Mouse (Mus musculus) CD4-positive helper T cell, adult 2 months (primary cell): Measurements from ENCODE around the gene Dnajc1.

Experiments used
- DNase-seq: peaks from one replicate; pipeline ENCODE4 v3.0.0-alpha.2; 2012; ENCODE audit warnings: low read depth, missing footprints, low spot score

Dnajc1 gene

DNA sequence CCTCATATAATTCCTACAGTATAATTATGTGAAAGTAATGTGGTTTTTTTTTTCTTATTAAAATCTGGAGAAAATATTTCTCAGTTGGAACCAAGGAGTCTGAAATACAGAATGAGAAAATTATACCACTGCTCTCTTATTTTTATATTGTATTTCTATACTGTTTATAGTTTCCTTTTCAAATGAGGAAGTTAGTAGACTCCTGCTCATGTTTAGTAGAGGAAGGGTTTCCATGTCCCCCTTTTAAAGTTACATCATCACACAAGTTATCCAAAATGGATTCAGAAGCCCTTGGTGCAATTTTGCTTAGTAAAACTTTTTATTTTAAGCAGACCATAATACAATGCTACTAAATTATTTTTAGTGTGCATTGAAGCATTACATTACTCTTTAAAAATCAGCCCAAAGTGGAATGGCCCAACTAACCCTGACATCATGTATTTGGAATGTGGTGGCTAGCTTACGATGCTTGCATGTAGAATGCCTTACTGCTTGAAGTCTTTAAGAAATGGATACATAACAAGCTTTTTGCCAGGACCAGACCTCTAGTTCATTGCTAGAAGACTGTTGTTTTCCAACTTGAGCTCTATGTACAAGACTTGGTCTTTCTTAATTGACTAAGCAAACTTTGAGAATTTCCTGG is 190.7 kb downstream of the Dnajc1 start:
- DNase-seq, result no peak

- DNase-seq, result no peak
Observed at GRCm38 (mm10) chr2:18195691-18196396, 196.8 kb downstream of the Dnajc1 start.

DNA sequence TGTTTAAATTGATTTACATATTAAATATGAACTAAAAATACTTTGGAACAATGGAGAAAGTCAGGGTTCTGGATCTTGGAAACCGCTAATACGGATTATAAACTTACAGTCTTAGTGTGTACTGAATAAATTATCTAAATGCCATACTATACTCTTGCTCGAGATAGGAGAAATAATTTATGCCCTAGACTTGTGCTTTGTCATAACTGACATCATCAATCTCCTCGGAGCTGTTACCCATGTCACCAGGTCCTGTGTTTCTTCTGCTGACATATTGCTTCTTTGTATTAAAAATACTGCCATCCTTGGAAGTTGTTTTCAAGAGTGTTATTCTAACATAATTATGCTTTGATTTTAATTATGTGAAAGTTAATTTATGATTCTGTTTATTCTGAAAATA is 197.3 kb downstream of the Dnajc1 start:
- no peak for DNase-seq

DNA sequence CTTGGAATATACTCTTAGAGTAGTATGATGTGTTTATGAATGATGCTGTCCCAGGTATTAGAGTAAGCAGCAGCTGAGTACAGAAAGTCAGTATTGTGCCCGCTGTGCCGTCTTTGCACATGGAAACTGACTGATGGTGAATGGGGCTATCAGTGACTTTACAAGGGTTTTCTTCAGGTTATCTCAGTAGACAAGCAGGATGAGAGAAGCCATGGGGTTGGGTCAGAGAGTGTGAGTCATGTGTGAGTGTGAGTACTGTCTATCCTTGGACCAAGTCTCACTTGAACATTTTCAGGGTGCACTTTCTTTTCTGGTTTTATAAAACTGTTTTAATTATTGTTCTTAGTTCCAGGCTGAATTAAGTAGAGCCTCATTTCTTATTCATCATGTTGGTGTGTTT is 204.3 kb downstream of the Dnajc1 start:
- no peak for DNase-seq

DNA sequence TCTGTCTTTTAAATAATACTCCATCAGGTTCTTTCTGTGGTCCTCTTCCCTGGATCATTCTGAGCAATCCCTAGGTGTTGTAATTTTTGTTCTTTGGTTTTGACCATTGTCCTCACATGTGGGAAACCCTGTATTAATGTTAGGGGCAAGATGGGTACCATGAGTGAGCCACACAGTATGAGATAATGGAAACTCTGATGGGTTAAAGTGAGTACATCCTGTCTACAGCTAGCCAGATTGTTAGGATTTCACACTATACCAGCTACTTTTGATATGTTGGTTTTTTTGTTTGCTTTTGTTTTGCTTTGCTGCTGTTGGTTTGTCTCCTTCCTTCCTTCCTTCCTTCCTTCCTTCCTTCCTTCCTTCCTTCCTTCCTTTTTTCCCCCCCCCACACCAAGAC is 209.6 kb downstream of the Dnajc1 start:
- DNase-seq, result no peak

DNA sequence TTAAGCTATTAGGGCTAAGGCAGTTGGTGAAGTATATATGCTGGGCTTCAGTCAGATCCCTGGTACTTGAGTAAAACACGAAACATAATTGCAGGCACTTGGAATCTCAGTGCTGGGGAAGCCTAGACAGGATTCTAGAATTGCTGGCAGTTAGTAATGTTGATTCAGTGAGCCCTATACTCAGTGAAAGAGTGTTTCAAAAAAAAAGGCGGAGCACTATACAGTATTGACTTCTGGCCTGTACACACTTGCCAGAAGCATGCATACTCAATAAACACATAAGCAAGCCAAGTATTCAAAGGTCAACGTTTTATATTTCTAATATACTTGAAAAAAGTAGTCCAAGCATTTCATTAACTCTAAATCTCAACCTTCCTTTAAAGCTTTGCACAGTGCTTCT is 211.0 kb downstream of the Dnajc1 start:
- no peak for DNase-seq

DNA sequence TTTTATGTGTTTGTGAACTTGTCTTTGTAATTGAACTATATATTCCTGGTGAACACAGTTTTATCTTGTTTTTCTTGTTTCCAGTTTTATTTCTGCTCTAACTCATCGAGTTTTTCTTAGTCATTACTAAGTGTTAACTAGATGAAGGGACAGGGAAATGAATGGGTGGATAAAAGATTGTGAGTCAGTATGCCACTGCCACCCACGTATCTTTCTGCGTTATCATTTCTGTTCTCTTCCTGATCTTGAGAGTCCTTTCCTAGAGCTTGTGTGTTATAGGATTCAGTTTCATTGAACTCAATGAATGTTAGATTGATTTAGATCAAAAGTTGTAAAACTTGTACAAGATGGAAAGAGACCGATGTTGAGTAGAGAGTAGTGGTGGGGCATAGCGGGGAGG is 212.3 kb downstream of the Dnajc1 start:
- no peak for DNase-seq

DNA sequence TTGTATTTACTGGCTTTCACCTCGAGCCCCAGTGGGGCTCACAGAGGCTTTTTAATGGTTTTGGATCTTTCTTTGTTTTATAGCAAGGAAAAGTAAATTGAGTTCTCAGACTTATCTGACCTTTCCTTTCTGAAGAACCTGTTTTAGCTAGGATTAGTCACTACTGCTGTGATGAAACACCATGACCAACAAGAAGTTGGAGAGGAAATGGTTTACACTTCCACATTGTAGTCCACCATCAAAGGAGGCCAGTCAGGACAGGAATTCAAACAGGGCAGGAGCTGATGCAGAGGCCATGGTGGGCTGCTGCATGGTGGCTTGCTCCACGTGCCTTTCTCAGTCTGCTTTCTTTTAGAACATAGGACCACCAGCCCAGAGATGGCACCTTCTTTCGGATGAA is 216.4 kb downstream of the Dnajc1 start:
- no peak for DNase-seq

DNA sequence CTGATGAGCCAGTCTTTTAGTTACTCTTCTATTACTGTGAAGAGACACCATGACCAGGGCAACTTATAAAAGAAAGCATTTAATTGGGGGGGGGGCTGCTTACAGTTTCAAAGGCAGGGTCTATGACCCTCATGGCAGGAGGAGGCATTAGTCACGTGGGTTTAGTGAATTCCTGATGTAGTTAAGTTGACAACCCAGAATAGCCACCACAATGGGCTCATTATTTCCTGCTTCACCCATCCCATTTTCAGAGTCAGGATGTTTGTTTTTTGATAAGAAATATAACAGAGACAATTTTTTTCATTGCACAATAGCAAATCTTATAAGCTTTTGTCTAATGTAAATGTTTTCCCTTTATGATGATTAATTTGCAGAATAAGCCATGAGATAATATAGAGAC is 217.4 kb downstream of the Dnajc1 start:
- no peak for DNase-seq

DNA sequence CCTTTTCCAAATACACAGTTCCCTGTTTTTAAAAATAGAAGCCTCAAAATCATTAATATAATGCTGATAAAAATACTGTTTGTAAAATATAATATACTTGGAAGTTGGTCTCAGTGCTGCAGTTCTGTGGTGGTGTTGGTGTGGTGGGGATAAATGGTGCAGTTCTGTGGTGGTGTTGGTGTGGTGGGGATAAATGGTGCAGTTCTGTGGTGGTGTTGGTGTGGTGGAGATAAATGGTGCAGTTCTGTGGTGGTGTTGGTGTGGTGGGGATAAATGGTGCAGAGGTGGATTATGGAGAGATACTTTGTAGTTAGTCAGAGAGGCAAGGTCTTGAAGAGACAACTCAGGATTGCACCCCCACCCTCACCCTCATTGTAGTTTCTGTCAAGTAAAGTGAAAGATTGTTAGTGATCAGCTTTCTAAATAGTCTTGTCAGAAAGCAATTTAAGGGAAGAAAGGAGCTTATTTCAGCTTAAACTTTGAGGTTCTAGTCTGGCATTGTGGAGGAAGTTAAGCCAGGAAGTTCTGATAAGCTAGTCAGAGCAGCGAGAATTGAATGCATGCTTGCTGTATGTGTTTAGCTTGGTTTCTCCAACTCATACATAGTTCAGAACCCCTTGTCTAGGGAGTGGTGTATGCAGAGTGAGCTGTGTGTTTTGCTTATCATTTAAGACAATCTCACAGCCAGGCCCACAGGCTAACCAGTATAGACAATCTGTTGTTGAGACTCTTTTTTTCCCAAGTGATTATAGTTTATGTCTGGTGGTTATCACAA is 223.3 kb downstream of the Dnajc1 start:
- no peak for DNase-seq

GRCm38 (mm10) chr2:18165511-18165910 is 227.1 kb downstream of the Dnajc1 start:
- no peak for DNase-seq

GRCm38 (mm10) chr2:18160992-18161391 is 231.6 kb downstream of the Dnajc1 start:
- no peak for DNase-seq

GRCm38 (mm10) chr2:18159426-18159825 is 233.2 kb downstream of the Dnajc1 start:
- no peak for DNase-seq

DNA sequence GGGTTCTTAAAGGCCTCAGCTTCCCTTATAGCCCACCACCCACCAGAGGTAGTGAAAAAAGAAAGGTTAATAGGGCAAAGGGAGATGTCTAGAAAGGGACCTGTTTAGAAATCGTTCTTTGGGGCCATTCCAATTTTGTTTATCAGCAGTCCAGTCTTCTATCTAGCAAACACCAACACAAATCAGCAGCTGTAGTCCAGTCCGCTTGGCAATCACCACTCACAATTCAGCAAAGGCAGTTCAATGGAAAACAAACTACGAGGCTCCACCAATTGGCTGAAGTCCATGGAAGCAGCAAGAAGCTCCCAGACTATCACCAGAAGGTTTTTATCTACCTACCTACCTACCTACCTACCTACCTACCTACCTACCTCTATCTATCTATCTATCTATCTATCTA is 236.5 kb downstream of the Dnajc1 start:
- no peak for DNase-seq
